Mouse (Mus musculus) neutrophil, adult 5-6 weeks (primary cell): ENCODE data around the gene 4930402H24Rik. TPM values are rescaled to one million over a fixed set of nuclear protein-coding genes. Genes with fewer than 3 reads are reported as not detected.

Experiments used
- ATAC-seq: fragments of 151-379, 151-347 bp; 2 replicates; pipeline ENCODE4 v1.8.0; 2017; ENCODE audit warnings: mild to moderate bottlenecking, moderate TSS enrichment; ENCODE audit not compliant: insufficient number of reproducible peaks, poor library complexity, low FRiP score, severe bottlenecking; ENCODE audit errors: extremely low read depth
- total RNA-seq: library from RNA; stranded (forward); fragments of 200-1000 nt; gene quantifications from 2 replicates; pipeline ENCODE4 v1.2.3, GENCODE M21; 2017

The 4930402H24Rik gene
- total RNA-seq, 1 experiment from 2014 or later = 15.7 TPM

GRCm38 (mm10) chr2:130755061-130755607 is 151.1 kb downstream of the 4930402H24Rik start:
- no peak for ATAC-seq

- no peak for ATAC-seq
Observed at GRCm38 (mm10) chr2:130754596-130754995, 151.6 kb downstream of the 4930402H24Rik start.

DNA sequence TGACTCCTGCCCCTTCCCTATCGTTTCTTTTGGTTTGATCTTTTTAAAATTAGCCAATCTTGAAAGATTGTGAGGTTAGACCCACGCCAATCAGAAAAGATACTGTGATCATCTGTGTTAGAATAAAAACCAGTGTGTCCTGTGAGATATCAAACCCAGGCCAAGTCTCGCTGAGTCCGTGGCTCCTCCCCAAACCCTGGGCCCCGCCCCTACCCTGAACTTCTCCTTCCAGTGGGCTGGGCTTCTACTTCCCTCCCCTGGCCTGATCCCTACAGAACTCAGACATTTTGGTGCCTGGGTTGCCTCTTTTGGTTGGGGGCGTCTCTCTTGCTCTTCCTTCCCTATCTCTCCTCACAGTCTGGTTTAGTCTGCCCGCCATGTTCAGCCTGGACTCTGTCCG is 155.8 kb downstream of the 4930402H24Rik start:
- ATAC-seq = no peak

- ATAC-seq = no peak
Observed at GRCm38 (mm10) chr2:130749708-130750107, 156.5 kb downstream of the 4930402H24Rik start.

DNA sequence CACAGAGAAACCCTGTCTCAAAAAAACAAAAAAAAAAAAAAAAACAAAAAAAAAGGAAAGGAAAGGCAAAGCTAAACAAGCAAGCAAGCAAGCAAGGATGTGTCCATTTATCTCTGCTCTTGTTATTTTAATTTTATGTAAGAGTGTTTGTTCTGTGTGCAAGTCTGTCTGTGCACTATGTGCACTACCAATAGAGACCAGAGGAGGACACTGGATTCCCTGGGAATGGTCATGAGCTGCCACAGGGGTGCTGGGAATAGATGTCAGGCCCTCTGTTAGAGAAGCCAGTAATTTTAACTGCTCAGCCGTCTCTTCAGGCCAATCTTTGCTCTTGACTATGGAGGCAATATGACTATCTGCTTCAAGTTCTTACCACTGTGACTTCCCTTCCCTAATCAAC is 162.6 kb downstream of the 4930402H24Rik start:
- no peak for ATAC-seq

DNA sequence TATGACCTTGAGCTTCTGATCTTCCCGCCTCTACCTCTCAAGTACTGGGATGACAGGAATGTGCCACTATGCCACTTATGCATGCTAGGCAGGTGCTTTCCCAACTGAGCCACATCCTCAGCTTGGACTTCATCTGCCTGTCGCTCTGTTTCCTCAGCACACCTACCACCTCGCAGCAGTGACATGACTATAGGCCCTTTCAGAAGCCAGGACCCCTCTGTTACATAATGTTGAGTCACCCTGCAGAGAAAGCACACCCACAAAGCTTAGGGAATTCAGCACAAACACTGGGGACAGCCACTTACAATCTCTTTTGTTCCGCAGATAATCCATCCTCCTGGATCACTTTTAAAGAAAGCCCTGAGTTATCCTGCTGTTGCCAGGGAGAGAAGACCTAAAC is 166.1 kb downstream of the 4930402H24Rik start:
- ATAC-seq = no peak

DNA sequence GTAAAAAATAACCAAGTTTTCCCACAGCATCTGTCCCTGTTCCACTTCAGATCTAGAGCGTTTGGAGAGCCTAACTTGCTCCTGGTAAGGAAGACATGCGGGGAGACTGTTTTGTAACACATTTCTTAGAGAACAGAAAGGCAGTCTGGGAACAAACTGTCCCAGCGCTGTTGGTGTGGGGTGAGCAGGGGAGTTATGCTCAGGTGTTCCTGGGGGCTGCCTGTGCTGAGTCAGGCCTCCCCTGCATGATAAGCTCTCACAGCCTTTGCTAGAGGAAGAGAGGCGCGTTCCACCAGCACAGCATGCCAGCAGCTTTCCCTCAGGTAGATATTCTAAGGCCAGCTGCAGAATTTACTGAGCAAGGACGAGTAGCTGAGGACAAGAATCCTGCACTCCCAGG is 168.2 kb downstream of the 4930402H24Rik start:
- ATAC-seq = no peak

DNA sequence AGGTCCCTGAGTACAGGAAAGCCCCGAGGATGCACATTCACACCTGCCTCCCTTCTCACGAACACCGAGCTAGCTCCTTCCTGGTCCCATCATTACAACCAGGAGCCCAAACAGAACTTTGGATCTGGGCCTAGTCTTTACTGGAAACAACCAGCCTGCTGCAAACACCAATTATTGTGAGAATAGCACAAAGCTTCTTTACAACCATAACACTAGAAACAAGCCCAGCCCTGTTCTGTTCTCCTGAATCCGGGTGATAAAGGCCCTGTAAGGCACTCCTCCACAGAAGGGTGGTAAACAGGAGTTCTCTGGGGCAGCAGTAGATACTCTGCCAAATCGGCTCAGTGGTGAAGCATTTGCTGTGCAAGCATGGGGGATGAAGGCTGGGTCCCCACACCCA is 170.9 kb downstream of the 4930402H24Rik start:
- ATAC-seq = no peak

DNA sequence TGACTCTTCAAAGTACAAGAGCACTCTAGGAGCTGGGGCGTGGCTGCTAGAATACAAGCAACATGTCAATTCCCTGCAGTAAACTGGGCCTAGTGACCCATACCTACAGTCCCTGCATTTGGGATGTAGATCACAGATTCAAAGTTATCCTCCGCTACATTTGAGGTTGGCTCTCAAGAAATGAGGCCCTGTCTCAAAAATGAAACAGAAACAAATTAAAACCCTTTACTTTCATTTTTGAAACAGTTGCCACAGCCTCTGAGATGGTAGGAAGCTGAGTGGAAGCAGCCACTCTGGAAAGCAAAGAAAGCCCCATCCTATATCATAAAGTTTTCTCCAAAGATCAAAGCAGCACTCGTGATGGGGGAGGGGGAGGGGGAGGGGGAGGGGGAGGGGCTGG is 172.8 kb downstream of the 4930402H24Rik start:
- ATAC-seq = no peak

DNA sequence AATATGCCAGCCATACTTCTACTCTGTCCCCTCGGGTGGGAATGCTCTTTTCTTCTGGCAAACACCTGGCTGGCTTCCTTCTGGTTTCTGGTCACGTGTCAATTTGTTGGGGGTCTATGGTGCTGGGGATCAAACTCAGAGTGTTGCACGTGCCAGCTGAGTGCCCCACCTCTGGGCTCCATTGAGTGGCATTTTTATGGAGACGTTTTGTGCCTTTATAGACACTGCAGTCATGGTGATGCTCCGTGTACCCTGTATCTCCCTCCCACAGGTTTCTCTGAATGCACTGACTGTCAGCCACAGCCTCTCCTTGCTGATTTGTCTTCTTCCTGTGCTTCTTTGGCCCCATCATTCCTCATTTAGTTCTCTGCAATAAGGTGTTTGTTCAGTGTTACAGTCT is 174.4 kb downstream of the 4930402H24Rik start:
- no peak for ATAC-seq

DNA sequence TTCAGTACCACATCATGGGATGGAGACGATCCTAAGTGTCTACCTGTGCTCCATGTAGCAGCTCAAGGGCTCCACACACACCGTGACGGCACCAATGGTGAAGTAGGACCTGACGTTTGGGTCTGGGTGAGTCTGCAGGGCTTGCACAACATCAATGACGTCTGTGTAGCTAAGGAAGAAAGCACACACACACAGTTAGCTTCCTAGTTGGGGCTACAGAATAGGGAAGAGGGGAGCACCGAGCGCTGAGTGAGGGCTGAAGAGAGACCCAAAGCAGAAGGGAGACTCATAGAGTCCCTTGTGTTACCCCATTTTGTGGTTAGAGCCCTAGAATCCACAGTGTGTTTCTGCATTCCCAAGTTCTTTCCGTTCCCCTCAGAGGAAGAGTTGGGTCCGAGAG is 175.5 kb downstream of the 4930402H24Rik start:
- peak; percentile 28; the same call in 1 of the 2 replicates for ATAC-seq

GRCm38 (mm10) chr2:130728906-130729585 is 177.2 kb downstream of the 4930402H24Rik start:
- no peak for ATAC-seq

DNA sequence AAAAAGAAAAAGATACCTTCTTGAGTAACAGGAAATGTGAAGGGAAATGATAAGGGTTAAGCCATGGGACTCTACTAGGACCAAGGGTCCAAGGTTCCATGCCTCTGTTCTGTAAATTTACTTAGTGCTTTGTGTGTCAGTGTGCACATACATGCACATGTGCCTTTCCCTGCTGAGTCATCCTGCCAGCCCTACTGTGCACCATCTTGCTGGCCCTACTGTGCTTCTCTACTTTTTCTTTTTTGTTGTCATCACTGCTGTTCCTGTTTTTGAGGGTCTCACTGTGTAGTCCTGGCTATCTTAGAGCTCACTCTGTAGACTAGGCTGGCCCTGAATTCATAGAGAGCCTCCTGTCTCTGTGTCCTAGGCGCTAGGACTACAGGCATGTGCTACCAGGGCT is 178.5 kb downstream of the 4930402H24Rik start:
- ATAC-seq = no peak

DNA sequence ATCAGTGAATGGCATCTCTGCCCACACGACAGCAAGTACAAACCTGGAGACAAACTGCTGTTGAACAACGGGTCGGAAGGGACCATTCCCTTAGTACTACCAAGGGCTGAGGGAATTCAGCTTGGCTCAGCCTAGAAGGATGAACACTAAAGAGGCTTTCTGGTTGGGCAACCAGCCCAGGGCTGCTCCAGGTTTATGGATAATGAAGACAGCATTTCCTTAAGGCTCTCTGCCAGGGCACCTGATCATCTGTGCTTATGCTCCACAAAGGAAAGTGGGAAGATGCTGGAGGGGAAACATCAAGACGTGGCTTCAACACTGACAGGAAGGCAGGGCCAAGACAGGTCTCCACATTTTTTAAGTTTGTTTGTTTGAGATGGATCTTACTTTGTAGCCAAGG is 181.8 kb downstream of the 4930402H24Rik start:
- no peak for ATAC-seq

DNA sequence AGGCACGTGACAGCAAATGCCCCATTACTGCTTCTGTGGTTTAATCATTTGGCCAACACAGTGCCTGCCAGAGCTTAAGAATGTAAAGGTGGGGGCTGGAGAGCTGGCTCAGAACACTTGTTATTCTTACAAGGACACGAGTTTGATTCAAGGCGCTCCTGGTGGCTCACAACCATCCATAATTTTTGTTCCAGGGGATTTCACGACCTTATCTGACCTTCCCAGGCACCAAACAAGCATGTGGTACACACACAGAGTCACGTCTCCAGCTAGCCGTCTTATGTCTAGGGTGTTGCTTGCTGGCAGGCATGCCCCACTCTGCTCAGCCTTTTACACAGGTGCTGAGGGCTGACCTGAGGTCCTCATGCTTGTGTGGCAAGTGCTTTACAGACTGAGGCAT is 188.3 kb downstream of the 4930402H24Rik start:
- no peak for ATAC-seq

DNA sequence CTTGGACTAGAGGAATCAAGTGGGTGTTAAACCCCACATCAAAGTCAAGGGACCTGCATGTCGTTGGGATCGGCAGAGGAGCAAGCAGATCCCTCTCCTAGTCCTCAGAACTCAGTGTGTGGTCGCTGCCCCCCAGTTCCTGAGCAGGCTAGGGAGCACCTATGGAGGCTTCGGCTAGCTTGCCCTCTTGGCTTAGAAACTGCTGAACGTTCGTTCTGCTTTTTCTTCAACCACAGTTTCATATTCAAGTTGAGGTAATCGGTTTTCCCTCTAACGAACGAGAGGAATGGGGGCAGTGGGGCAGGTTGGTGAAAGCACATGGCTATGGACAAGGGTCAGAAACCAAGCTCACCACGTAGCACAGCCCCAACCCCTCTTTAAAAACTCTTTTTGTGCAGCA is 199.1 kb downstream of the 4930402H24Rik start:
- ATAC-seq = no peak

DNA sequence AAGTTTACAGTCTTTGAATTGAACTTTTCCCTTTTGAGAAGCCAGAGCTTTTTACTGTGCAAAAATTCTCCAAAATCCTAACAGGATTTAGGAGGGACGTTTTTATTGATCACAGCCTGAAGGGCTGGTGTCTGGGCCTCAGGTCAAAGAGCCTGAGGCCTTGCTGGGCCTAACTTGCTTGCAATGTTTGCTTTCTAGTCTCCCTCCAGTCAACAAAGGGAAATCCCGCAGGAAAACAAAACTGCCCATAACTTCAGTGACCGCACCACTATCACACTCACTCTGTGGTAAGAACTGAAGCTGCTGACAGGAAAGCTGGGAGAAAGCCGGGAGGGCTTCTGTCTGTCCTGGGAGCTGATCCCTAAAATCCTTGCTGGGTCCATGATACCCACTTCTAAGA is 199.6 kb downstream of the 4930402H24Rik start:
- ATAC-seq = no peak

GRCm38 (mm10) chr2:130705178-130705577 is 201.0 kb downstream of the 4930402H24Rik start:
- no peak for ATAC-seq

DNA sequence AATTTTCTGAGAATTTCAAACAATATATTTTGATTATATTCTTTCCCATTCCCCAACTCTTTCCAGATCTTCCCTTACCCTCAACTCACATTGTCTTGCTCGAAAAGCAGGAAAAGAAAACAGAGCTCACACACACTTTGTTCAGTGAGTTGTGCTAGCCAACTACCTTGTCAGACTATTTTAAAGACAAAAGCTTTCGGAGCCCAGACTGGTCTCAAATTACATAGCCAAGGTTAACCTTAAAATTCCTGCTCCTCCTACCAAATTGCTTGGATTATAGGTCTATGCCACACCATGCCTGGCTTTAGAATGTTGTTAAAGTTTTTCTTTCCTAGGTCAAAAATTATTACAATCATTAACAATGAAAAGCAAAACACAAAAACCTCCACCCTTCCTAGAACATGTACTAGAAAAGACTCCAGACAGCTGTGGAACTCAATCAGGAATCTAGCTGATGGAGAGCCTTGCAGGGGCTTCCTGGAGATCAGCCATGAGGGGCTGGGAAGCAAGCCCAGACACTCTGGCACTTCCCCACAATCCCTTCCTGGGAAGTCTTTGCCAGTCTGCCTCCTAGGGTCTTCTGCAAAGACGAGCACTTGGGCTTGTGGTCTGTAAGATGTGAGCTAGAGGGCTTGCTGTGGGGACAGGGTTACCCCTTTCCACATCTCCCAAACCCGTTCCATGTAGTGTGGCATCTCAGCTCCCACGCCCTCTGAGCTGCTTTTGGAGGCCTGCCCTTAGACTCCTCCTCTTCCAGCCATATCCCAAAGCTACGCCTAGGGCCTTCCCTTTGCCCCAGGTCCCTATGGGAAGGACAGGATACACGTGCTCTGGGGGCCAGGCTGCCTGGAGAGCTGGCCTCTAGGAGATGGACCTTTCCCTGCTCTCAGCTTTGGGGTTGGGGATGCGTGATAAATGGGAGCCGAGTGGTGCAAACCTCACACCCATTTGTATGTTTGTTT is 201.9 kb downstream of the 4930402H24Rik start:
- ATAC-seq = no peak

DNA sequence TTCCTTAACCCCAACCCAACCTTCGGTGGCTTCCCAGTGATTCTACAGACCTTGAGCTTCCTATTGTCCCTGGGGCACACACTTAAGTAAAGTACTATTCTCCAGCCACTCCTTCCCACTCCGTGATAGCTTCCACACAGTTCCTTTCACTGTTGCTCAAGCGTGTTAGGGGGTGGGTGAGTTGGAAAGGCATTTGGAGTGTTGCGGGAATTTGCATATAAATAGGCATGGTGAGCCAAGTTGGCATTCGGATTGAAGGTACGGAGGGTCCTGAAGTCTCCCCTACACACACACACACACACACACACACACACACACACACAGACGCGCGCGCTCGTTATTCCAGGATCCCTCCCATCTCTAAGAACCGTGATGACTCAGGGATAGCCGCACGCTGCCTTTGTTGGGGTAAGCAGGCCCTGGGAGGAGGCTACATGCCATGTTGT is 208.4 kb downstream of the 4930402H24Rik start:
- ATAC-seq = no peak
